Mouse (Mus musculus) G1E-ER4 (cell line): ENCODE measurements around the gene Gm10490. TPM values are rescaled to one million over a fixed set of nuclear protein-coding genes. Genes with fewer than 3 reads are reported as not detected.
"Not testable (repeated sequence)": the region's sequence is repeated elsewhere in the genome, so short reads cannot be mapped to it uniquely, and the experiment has no call there.

Experiments used
- GATA1 ChIP-seq: IDR thresholded peaks from one replicate; pipeline ENCODE4 v1.8.0; 2012; ENCODE audit warnings: low read length, inconsistent platforms
- polyA plus RNA-seq: library from polyadenylated mRNA; stranded (reverse); fragments of >175 nt; gene quantifications from 2 replicates; pipeline ENCODE4 v1.2.3, GENCODE M21; 2012

Gene Gm10490
- not detected in 2 replicates for polyA plus RNA-seq

- TF ChIP-seq GATA1, result not testable (repeated sequence)
Measured at GRCm38 (mm10) chrX:7909242-7909641, at the start of gene Gm10490. Gene Gm10490 (plus strand): TSS chrX:7909542.

GRCm38 (mm10) chrX:7863181-7863580, 46.2 kb upstream of the Gm10490 start:
- TF ChIP-seq GATA1, result no peak

GRCm38 (mm10) chrX:7864551-7864950, 44.8 kb upstream of the Gm10490 start:
- no peak for TF ChIP-seq GATA1

GRCm38 (mm10) chrX:7865343-7865742, 44.0 kb upstream of the Gm10490 start:
- TF ChIP-seq GATA1, result no peak

GRCm38 (mm10) chrX:7865786-7866185, 43.6 kb upstream of the Gm10490 start:
- TF ChIP-seq GATA1, result no peak

- no peak for TF ChIP-seq GATA1
Measured at GRCm38 (mm10) chrX:7867141-7867540, 42.2 kb upstream of the Gm10490 start.

GRCm38 (mm10) chrX:7868506-7868905, 40.8 kb upstream of the Gm10490 start:
- TF ChIP-seq GATA1, result no peak

GRCm38 (mm10) chrX:7869826-7870225, 39.5 kb upstream of the Gm10490 start:
- TF ChIP-seq GATA1, result no peak

- TF ChIP-seq GATA1, result no peak
Measured at GRCm38 (mm10) chrX:7878007-7878419, 31.3 kb upstream of the Gm10490 start, which contains the start of gene Pim2. Gene Pim2 (plus strand): TSS chrX:7878262.

GRCm38 (mm10) chrX:7878495-7878894, 30.8 kb upstream of the Gm10490 start:
- no peak for TF ChIP-seq GATA1

GRCm38 (mm10) chrX:7879819-7880218, 29.5 kb upstream of the Gm10490 start:
- no peak for TF ChIP-seq GATA1

GRCm38 (mm10) chrX:7883841-7884567, 25.3 kb upstream of the Gm10490 start, which contains the start of gene Slc35a2:
Gene Slc35a2 (plus strand): TSS chrX:7884028.
- no peak for TF ChIP-seq GATA1

GRCm38 (mm10) chrX:7898211-7898610, 11.1 kb upstream of the Gm10490 start:
- no peak for TF ChIP-seq GATA1

GRCm38 (mm10) chrX:7898880-7899874, 10.2 kb upstream of the Gm10490 start, which contains the start of the genes Pqbp1 and Timm17b:
Gene Pqbp1 (minus strand): TSS chrX:7899269.
Gene Timm17b (plus strand): TSS chrX:7899357.
- no peak for TF ChIP-seq GATA1

GRCm38 (mm10) chrX:7904441-7904840, 4.9 kb upstream of the Gm10490 start:
- TF ChIP-seq GATA1, result no peak

GRCm38 (mm10) chrX:7907735-7908134, 1.6 kb upstream of the Gm10490 start, which contains the start of gene Gm10491:
Gene Gm10491 (minus strand): TSS chrX:7907835.
- no peak for TF ChIP-seq GATA1
